Mouse (Mus musculus) myocyte (in vitro differentiated cells): ENCODE data around the gene Gm17604.

Source experiments
- POLR2A ChIP-seq: IDR thresholded peaks from one replicate; pipeline ENCODE4 v1.6.1; 2011; ENCODE audit warnings: low read depth, mild to moderate bottlenecking, control low read depth, moderate library complexity; ENCODE audit not compliant: insufficient read length
- TCF12 ChIP-seq: IDR thresholded peaks from one replicate; pipeline ENCODE4 v1.6.1; 2011; ENCODE audit warnings: mild to moderate bottlenecking, control low read depth; ENCODE audit not compliant: poor library complexity, insufficient read depth, severe bottlenecking

GRCm38 (mm10) chrX:165003141-165003540, 1.5 kb downstream of the Gm17604 start:
- TF ChIP-seq TCF12, result no peak
- TF ChIP-seq POLR2A, result no peak
